Mouse (Mus musculus) bone marrow, adult 2 months (tissue): Measurements from ENCODE around the gene Pten.

Experiments used
- CTCF ChIP-seq: fragments of 200-500 bp; IDR thresholded peaks from 2 replicates; pipeline ENCODE4 v1.5.1; 2011; ENCODE audit warnings: low read length, control low read depth; ENCODE audit not compliant: control insufficient read depth, insufficient read depth
- POLR2A ChIP-seq: fragments of 200-500 bp; IDR thresholded peaks from 2 replicates; pipeline ENCODE4 v1.6.1; 2011; ENCODE audit warnings: low read depth, mild to moderate bottlenecking, control low read depth, low read length, borderline replicate concordance; ENCODE audit not compliant: control insufficient read depth

DNA sequence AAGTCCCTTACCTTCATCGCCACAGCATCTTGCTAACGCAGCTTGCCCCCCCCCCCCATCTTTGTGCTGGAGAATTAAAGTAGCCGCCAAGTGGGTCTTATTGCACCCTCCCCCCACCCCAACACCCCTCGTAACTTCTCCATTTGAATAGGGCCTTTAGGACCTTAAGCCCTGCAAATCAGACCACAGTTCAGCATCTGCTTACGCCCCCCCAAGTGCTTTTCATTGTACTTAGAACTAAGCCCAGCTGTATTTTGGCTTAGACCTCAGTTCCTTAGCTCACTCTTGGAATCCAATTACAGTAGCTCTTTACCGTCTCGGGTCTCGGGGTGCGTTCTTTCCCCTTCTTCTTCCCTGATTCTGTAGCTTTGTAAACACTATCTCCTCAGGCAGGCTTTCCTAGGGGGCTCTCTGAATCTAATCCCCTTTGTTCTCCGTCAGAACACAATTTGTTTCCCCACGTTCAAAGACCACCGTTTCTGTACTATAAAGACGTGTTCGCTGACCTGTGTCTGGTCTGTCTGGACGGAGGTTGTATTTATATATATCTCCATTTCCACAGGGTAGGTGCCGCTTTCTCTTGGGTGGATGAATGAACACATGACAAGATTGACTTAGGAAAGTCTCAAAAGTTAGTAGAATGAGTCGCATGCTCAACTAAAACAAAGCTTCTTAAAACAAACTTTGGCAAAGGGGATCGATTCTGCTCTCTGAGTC lies 110.0 kb downstream of the Pten start:
- no peak for TF ChIP-seq CTCF
- no peak for TF ChIP-seq POLR2A
